Mouse (Mus musculus): Measurements from ENCODE around the gene Cntnap5c. TPM values are rescaled to one million over a fixed set of nuclear protein-coding genes. Genes with fewer than 3 reads are reported as not detected.

Gene Cntnap5c
- polyA plus RNA-seq, 1 experiment from 2014 or later, result not detected

- ATAC-seq (replicated peaks; ENCODE audit: low FRiP score, low TSS enrichment, low read depth), result no peak
- H3K36me3 ChIP-seq (ENCODE audit: control insufficient read depth, insufficient read depth, low read length), result no peaks in the 10 kb centered on the region
- no peak overlapping the region for H3K9ac ChIP-seq (ENCODE audit: low read length)
- no peak overlapping the region for H3K27ac ChIP-seq (ENCODE audit: low read depth)
- H3K9me3 ChIP-seq (ENCODE audit: control insufficient read depth, low read length), result no peaks in the 10 kb centered on the region
- H3K4me3 ChIP-seq (ENCODE audit: low read depth, low read length), result no peak overlapping the region
- H3K4me2 ChIP-seq (ENCODE audit: low read length), result no peak overlapping the region
- H3K27me3 ChIP-seq (replicated peaks; ENCODE audit: control insufficient read depth, insufficient read depth, low read length), result no peaks in the 10 kb centered on the region
- no peak for DNase-seq (ENCODE audit: low spot score)
- whole genome bisulfite sequencing, result 68% methylated on average over 4 of the region's 4 CpGs
- no peaks in the 10 kb centered on the region for H3K4me1 ChIP-seq (replicated peaks; ENCODE audit: control insufficient read depth, insufficient read depth, low read length)
These were observed 594.4 kb downstream of the Cntnap5c start for GRCm38 (mm10) chr17:58363582-58364267.

GRCm38 (mm10) chr17:58370089-58370488 lies 600.7 kb downstream of the Cntnap5c start:
- DNase-seq (ENCODE audit: low spot score) (no peak), ATAC-seq (replicated peaks; ENCODE audit: low FRiP score, low TSS enrichment, low read depth) (no peak)
- no peak overlapping the region for H3K27ac ChIP-seq (ENCODE audit: low read depth)
- H3K36me3 ChIP-seq (ENCODE audit: control insufficient read depth, insufficient read depth, low read length), result no peaks in the 10 kb centered on the region
- H3K4me3 ChIP-seq (ENCODE audit: low read depth, low read length), result no peak overlapping the region
- H3K27me3 ChIP-seq (replicated peaks; ENCODE audit: control insufficient read depth, insufficient read depth, low read length), result no peaks in the 10 kb centered on the region
- no peaks in the 10 kb centered on the region for H3K4me1 ChIP-seq (replicated peaks; ENCODE audit: control insufficient read depth, insufficient read depth, low read length)
- no peak overlapping the region for H3K9ac ChIP-seq (ENCODE audit: low read length)
- H3K4me2 ChIP-seq (ENCODE audit: low read length), result no peak overlapping the region
- H3K9me3 ChIP-seq (ENCODE audit: control insufficient read depth, low read length), result no peaks in the 10 kb centered on the region

- Histone ChIP-seq H3K4me1 (replicated peaks; ENCODE audit: control insufficient read depth, insufficient read depth, low read length) (no peaks in the 10 kb centered on the region), H3K9ac (ENCODE audit: low read length) (no peak overlapping the region), H3K27ac (ENCODE audit: low read depth) (no peak overlapping the region), H3K9me3 (ENCODE audit: control insufficient read depth, low read length) (no peaks in the 10 kb centered on the region), H3K4me2 (ENCODE audit: low read length) (no peak overlapping the region), H3K36me3 (ENCODE audit: control insufficient read depth, insufficient read depth, low read length) (no peaks in the 10 kb centered on the region), H3K27me3 (replicated peaks; ENCODE audit: control insufficient read depth, insufficient read depth, low read length) (no peaks in the 10 kb centered on the region), H3K4me3 (ENCODE audit: low read depth, low read length) (no peak overlapping the region)
- no peak for DNase-seq (ENCODE audit: low spot score)
- no peak for ATAC-seq (replicated peaks; ENCODE audit: low FRiP score, low TSS enrichment, low read depth)
These were observed 638.4 kb downstream of the Cntnap5c start for GRCm38 (mm10) chr17:58407769-58408168.

GRCm38 (mm10) chr17:58408756-58409155 lies 639.4 kb downstream of the Cntnap5c start:
- H3K27ac ChIP-seq (ENCODE audit: low read depth), result no peak overlapping the region
- no peak for DNase-seq (ENCODE audit: low spot score)
- ATAC-seq (replicated peaks; ENCODE audit: low FRiP score, low TSS enrichment, low read depth), result no peak
- H3K27me3 ChIP-seq (replicated peaks; ENCODE audit: control insufficient read depth, insufficient read depth, low read length), result no peaks in the 10 kb centered on the region
- H3K4me1 ChIP-seq (replicated peaks; ENCODE audit: control insufficient read depth, insufficient read depth, low read length), result no peaks in the 10 kb centered on the region
- H3K36me3 ChIP-seq (ENCODE audit: control insufficient read depth, insufficient read depth, low read length), result no peaks in the 10 kb centered on the region
- no peak overlapping the region for H3K4me3 ChIP-seq (ENCODE audit: low read depth, low read length)
- H3K9me3 ChIP-seq (ENCODE audit: control insufficient read depth, low read length), result no peaks in the 10 kb centered on the region
- no peak overlapping the region for H3K4me2 ChIP-seq (ENCODE audit: low read length)
- WGBS, result 74% methylated on average over 1 of the region's 1 CpGs
- no peak overlapping the region for H3K9ac ChIP-seq (ENCODE audit: low read length)

GRCm38 (mm10) chr17:58437443-58437842 lies 668.1 kb downstream of the Cntnap5c start:
- no peaks in the 10 kb centered on the region for H3K36me3 ChIP-seq (ENCODE audit: control insufficient read depth, insufficient read depth, low read length)

More at GRCm38 (mm10) chr17:58437443-58437842, 668.1 kb downstream of the Cntnap5c start:
- no peaks in the 10 kb centered on the region for H3K4me1 ChIP-seq (replicated peaks; ENCODE audit: control insufficient read depth, insufficient read depth, low read length)
- no peaks in the 10 kb centered on the region for H3K9me3 ChIP-seq (ENCODE audit: control insufficient read depth, low read length)
- H3K4me3 ChIP-seq (ENCODE audit: low read depth, low read length), result no peak overlapping the region
- H3K4me2 ChIP-seq (ENCODE audit: low read length), result no peak overlapping the region
- no peak overlapping the region for H3K27ac ChIP-seq (ENCODE audit: low read depth)
- no peak overlapping the region for H3K9ac ChIP-seq (ENCODE audit: low read length)
- ATAC-seq (replicated peaks; ENCODE audit: low FRiP score, low TSS enrichment, low read depth) (no peak), DNase-seq (ENCODE audit: low spot score) (no peak)
- no peaks in the 10 kb centered on the region for H3K27me3 ChIP-seq (replicated peaks; ENCODE audit: control insufficient read depth, insufficient read depth, low read length)

Other genes with a start within 250 kb of the Cntnap5c start
- gene Vmn2r120, start 224.1 kb upstream of the Cntnap5c start, polyA plus RNA-seq (2014; fragmentation: Nextera tagmentation; extraction: Ambion mirVana), result not detected in 2 replicates
- not detected in 2 replicates for gene Gm21834, start 27.4 kb upstream of the Cntnap5c start, polyA plus RNA-seq (2014; fragmentation: Nextera tagmentation; extraction: Ambion mirVana)